Mouse (Mus musculus) intestine, embryonic 14.5 days (tissue): ENCODE results near the gene Fndc3b. TPM values are rescaled to one million over a fixed set of nuclear protein-coding genes. Genes with fewer than 3 reads are reported as not detected.

Experiments used
- ATAC-seq: fragments of 200-750 bp; cut with Nextera tagmentation; replicated peaks from 2 replicates; pipeline ENCODE4 v1.8.0; 2017; ENCODE audit warnings: low read depth, moderate number of reproducible peaks, moderate TSS enrichment, moderate library complexity; ENCODE audit not compliant: low FRiP score, low TSS enrichment
- DNase-seq: peaks from one replicate; pipeline ENCODE4 v3.0.0-alpha.2; 2018; ENCODE audit warnings: low spot score
- H3K27ac ChIP-seq: fragments of 300-500 bp; sonication (generic); 2 replicates; pipeline ENCODE4 v1.5.1; 2014; ENCODE audit warnings: low read depth, mild to moderate bottlenecking, control low read depth
- H3K27me3 ChIP-seq: fragments of 300-500 bp; sonication (generic); replicated peaks from 2 replicates; pipeline ENCODE4 v1.6.1; 2014; ENCODE audit warnings: low read length, control low read depth; ENCODE audit not compliant: control insufficient read depth, insufficient read depth
- H3K36me3 ChIP-seq: fragments of 300-500 bp; sonication (generic); 2 replicates; pipeline ENCODE4 v1.6.1; 2014; ENCODE audit warnings: low read length, control low read depth; ENCODE audit not compliant: control insufficient read depth, insufficient read depth
- H3K4me1 ChIP-seq: fragments of 300-500 bp; sonication (generic); replicated peaks from 2 replicates; pipeline ENCODE4 v1.6.1; 2014; ENCODE audit warnings: low read length, control low read depth, mixed read lengths; ENCODE audit not compliant: control insufficient read depth, insufficient read depth
- H3K4me2 ChIP-seq: fragments of 300-500 bp; sonication (generic); 2 replicates; pipeline ENCODE4 v1.6.1; 2014; ENCODE audit warnings: low read length
- H3K4me3 ChIP-seq: fragments of 300-500 bp; sonication (generic); 2 replicates; pipeline ENCODE4 v1.5.1; 2014; ENCODE audit warnings: low read depth, low read length, control low read depth, mixed read lengths
- H3K9ac ChIP-seq: fragments of 300-500 bp; sonication (generic); 2 replicates; pipeline ENCODE4 v1.6.1; 2014; ENCODE audit warnings: mild to moderate bottlenecking, low read length
- H3K9me3 ChIP-seq: fragments of 300-500 bp; sonication (generic); 2 replicates; pipeline ENCODE4 v1.6.1; 2016; ENCODE audit warnings: low read length, control low read depth; ENCODE audit not compliant: control insufficient read depth
- WGBS: fragments of 180-500 bp; shearing (Covaris S2); extraction: QIAGEN DNeasy Blood & Tissue Kit; methylation state at CpG from one replicate; pipeline ENCODE4 v1.1.7; 2014; 5-methylcytosine and 5-hydroxymethylcytosine counted together
- polyA plus RNA-seq: library from polyadenylated mRNA; unstranded; fragments of >200 nt; fragmentation: Nextera tagmentation; extraction: Ambion mirVana; gene quantifications from 2 replicates; pipeline ENCODE4 v1.2.1, GENCODE M21; 2014

Gene Fndc3b
- polyA plus RNA-seq, 1 experiment from 2014 or later, result 26.1 TPM

DNA sequence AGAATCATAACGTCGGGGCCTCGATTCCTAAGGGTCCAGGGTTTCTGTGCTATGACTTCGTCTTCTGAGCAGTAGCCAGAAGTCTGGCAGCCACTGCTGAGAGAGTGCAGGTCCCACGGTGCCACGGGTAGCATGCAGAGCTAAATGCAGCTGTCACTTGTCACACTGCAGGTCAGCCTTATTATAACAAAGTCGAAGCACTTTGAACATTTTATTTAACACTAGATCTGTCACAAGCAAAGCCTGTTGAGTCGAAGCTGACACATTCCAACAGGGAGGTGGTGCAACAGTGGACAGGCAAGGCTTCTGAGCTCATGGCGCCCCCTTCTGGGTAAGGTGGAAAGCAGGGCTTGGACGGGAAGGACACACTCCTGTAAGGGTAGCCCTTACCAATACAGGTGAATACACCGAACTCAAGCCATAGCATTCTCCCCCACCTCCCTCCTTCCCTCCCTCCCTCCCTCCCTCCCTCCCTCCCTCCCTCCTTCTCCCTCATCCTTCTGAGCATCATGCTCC is 243.5 kb downstream of the Fndc3b start:
- Histone ChIP-seq H3K9ac (no peak overlapping the region), H3K9me3 (no peaks in the 10 kb centered on the region), H3K36me3 (peaks cover 69% of the 10 kb centered on the region), H3K27ac (no peak overlapping the region), H3K4me1 (no peaks in the 10 kb centered on the region), H3K4me2 (no peak overlapping the region), H3K27me3 (no peaks in the 10 kb centered on the region), H3K4me3 (no peak overlapping the region)
- ATAC-seq (no peak), DNase-seq (no peak)
- 76% methylated on average over 11 of the region's 11 CpGs for WGBS

DNA sequence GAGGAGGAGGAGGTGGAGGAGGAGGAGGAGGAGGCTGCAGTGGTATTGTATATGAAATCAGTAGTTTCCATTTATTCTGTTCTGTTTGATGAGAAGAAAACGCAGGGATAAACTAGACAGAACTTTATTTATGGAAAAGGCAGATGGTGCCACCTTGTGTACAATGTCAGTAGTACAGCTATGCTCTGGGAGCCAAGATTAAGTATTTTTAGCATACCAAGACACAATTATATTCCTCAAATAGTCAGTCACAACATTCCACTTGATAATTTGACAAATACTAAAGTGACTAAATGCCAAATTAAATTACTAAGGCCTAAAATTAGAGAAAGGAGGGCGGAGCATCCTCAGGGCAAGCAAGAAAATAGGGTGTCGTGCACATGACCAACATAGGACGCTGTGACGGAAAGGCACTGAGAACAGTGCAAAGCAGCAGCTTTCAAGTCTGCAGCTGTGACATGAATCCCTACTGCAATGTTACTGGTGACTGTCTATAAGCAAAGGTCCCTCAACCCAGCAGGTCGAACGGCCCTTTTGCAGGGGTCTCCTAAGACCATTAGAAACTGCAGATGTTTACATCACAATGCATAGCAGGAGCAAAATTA is 244.7 kb downstream of the Fndc3b start:
- Histone ChIP-seq H3K4me2 (no peak overlapping the region), H3K4me3 (no peak overlapping the region), H3K27ac (no peak overlapping the region), H3K9me3 (no peaks in the 10 kb centered on the region), H3K9ac (no peak overlapping the region), H3K27me3 (no peaks in the 10 kb centered on the region), H3K36me3 (peaks cover 80% of the 10 kb centered on the region), H3K4me1 (no peaks in the 10 kb centered on the region)
- DNase-seq (no peak), ATAC-seq (no peak)
- WGBS, result 79% methylated on average over 7 of the region's 7 CpGs

DNA sequence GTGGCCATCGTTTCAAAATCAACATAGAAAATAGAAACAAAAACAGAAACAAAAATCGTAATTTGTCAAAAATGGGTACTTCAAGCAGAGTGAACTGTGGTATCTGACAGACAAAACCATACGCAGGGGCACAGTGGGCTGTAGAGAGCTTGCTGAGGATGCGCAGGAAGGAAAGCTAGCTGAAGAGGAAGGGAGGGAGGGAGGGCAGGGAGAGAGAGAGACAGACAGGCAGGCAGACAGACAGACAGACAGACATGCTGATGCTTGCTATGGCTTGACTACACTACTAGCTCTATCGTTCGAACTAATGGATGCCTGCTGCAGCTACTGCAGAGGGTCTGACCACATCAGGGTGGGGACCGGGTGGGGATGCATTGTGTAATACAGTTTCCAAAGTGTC is 247.7 kb downstream of the Fndc3b start:
- Histone ChIP-seq H3K9ac (no peak overlapping the region), H3K36me3 (peaks cover 87% of the 10 kb centered on the region), H3K4me2 (no peak overlapping the region), H3K4me3 (no peak overlapping the region), H3K9me3 (no peaks in the 10 kb centered on the region), H3K27ac (no peak overlapping the region), H3K4me1 (no peaks in the 10 kb centered on the region), H3K27me3 (no peaks in the 10 kb centered on the region)
- DNase-seq, result no peak
- WGBS, result 93% methylated on average over 7 of the region's 7 CpGs
- ATAC-seq, result no peak

GRCm38 (mm10) chr3:27462934-27463333 is 248.2 kb downstream of the Fndc3b start:
- no peak overlapping the region for H3K27ac ChIP-seq
- WGBS, result 87% methylated on average over 15 of the region's 15 CpGs
- H3K36me3 ChIP-seq, result peaks cover 87% of the 10 kb centered on the region
- no peak overlapping the region for H3K9ac ChIP-seq
- no peaks in the 10 kb centered on the region for H3K4me1 ChIP-seq
- ATAC-seq (no peak), DNase-seq (no peak)
- no peaks in the 10 kb centered on the region for H3K9me3 ChIP-seq
- no peak overlapping the region for H3K4me3 ChIP-seq
- H3K27me3 ChIP-seq, result no peaks in the 10 kb centered on the region
- no peak overlapping the region for H3K4me2 ChIP-seq

DNA sequence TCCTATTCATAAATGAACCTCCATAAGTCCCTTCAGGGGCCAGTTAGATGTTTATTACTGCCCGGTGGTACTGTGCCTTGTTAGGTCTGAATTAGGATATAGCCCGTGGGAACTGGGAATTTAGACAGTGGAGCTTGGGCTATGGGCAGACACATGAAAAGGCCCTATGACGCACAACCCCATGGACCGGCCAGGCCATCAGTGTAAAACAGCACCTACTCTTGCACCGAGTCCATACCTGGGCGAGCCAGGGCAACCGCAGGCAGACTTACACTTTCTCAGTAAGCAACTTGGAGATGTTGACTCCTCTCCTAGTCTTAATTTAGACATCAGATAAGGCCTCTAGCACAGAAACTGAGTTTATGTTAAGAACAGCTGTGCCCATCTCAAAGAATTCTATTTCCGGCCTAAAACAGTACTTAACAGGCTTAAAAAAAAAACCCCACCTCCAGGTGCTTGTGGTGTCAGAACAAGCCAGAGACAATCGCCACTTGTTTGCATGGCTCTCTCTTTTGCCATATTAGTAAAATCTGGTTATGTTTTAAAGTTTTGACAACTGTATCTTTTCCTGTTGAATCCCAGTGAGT is 248.7 kb downstream of the Fndc3b start:
- 85% methylated on average over 9 of the region's 9 CpGs for WGBS
- no peak overlapping the region for H3K4me2 ChIP-seq
- ATAC-seq (no peak), DNase-seq (no peak)
- no peaks in the 10 kb centered on the region for H3K9me3 ChIP-seq
- H3K27ac ChIP-seq, result no peak overlapping the region
- no peak overlapping the region for H3K9ac ChIP-seq
- no peak overlapping the region for H3K4me3 ChIP-seq
- H3K27me3 ChIP-seq, result no peaks in the 10 kb centered on the region
- no peaks in the 10 kb centered on the region for H3K4me1 ChIP-seq
- H3K36me3 ChIP-seq, result peaks cover 92% of the 10 kb centered on the region

GRCm38 (mm10) chr3:27461861-27462260 is 249.2 kb downstream of the Fndc3b start:
- no peak overlapping the region for H3K4me2 ChIP-seq
- H3K9me3 ChIP-seq, result no peaks in the 10 kb centered on the region
- DNase-seq (no peak), ATAC-seq (no peak)
- H3K36me3 ChIP-seq, result peaks cover 93% of the 10 kb centered on the region
- H3K27ac ChIP-seq, result no peak overlapping the region
- no peak overlapping the region for H3K9ac ChIP-seq
- H3K4me1 ChIP-seq, result no peaks in the 10 kb centered on the region
- H3K4me3 ChIP-seq, result no peak overlapping the region
- H3K27me3 ChIP-seq, result no peaks in the 10 kb centered on the region
- WGBS, result 91% methylated on average over 7 of the region's 7 CpGs

DNA sequence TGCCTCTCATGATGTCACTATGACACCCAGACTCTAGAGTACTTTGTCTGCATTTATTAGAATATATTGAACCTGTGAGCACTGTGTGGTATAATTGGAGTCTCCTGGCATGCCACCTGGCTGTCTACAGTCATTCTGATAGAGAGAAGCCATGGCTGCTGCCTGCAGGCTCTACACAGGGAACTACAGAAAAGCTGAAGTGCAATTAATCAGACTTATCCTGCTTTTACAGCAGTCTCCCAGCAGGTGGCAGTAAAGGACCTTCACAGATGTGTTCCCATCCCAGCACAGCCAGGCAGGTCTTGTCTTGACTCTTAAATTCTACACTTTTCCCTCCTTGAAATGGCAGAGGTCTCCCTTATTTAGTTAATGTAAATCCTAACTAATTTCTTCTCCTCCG is 250.1 kb downstream of the Fndc3b start:
- Histone ChIP-seq H3K4me1 (no peaks in the 10 kb centered on the region), H3K36me3 (peaks cover 94% of the 10 kb centered on the region), H3K4me2 (no peak overlapping the region), H3K9me3 (no peaks in the 10 kb centered on the region), H3K27ac (no peak overlapping the region), H3K27me3 (no peaks in the 10 kb centered on the region), H3K9ac (no peak overlapping the region), H3K4me3 (no peak overlapping the region)
- DNase-seq (peak; percentile 84), ATAC-seq (peak; percentile 36; the same call in 1 of the 2 replicates)
- WGBS, result 55% methylated on average over 1 of the region's 1 CpGs

DNA sequence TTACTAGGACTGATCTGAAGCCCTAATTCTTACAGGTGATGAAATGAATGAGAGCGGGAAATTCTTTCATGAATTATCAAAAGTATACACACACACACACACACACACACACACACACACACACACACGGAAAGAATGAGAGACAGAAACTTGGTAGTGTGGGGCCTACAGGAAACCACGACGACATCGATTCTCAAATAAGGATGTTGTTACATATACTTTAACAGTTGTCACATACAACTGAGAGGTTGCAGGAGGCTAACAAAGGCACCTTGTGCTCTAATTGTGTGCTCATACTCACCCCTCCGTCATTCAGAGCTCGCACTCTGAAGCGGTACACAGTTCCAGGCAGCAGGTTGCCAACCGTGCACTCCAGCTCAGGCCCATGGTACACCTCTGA is 252.7 kb downstream of the Fndc3b start:
- H3K27me3 ChIP-seq, result no peaks in the 10 kb centered on the region
- no peaks in the 10 kb centered on the region for H3K4me1 ChIP-seq
- ATAC-seq (no peak), DNase-seq (no peak)
- H3K9me3 ChIP-seq, result no peaks in the 10 kb centered on the region
- peaks cover 96% of the 10 kb centered on the region for H3K36me3 ChIP-seq
- no peak overlapping the region for H3K9ac ChIP-seq
- no peak overlapping the region for H3K27ac ChIP-seq
- WGBS, result 89% methylated on average over 9 of the region's 9 CpGs
- no peak overlapping the region for H3K4me3 ChIP-seq
- no peak overlapping the region for H3K4me2 ChIP-seq

DNA sequence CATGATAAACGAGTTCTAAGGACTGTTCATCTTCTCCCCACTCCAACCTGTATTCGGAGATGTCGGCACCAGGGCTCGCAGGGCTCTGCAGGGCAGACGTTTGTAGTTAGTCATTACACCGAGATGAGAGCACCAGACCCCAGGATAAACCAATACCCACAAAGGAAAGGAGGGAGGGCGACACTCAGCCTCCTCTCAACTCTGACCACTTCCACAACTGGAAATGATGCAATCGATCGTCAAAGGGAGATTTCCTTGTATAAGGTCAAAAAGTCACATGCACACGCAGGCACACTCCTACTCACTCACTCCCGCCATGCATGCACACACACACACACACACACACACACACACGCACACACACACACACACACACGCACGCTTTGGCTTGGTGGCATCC is 254.6 kb downstream of the Fndc3b start:
- no peaks in the 10 kb centered on the region for H3K9me3 ChIP-seq
- no peaks in the 10 kb centered on the region for H3K4me1 ChIP-seq
- WGBS, result 81% methylated on average over 14 of the region's 14 CpGs
- no peak overlapping the region for H3K4me2 ChIP-seq
- peaks cover 97% of the 10 kb centered on the region for H3K36me3 ChIP-seq
- DNase-seq (no peak), ATAC-seq (no peak)
- no peak overlapping the region for H3K9ac ChIP-seq
- H3K4me3 ChIP-seq, result no peak overlapping the region
- H3K27ac ChIP-seq, result no peak overlapping the region
- H3K27me3 ChIP-seq, result no peaks in the 10 kb centered on the region
